Mouse (Mus musculus) cerebral cortex, adult 2 months (tissue): ENCODE data around the gene Mtmr11.

Experiments
- WGBS: fragments of 180-500 bp; shearing (Covaris S2); methylation state at CpG from one replicate; pipeline ENCODE4 v1.1.7; 2018; 5-methylcytosine and 5-hydroxymethylcytosine counted together

Mtmr11 gene

DNA sequence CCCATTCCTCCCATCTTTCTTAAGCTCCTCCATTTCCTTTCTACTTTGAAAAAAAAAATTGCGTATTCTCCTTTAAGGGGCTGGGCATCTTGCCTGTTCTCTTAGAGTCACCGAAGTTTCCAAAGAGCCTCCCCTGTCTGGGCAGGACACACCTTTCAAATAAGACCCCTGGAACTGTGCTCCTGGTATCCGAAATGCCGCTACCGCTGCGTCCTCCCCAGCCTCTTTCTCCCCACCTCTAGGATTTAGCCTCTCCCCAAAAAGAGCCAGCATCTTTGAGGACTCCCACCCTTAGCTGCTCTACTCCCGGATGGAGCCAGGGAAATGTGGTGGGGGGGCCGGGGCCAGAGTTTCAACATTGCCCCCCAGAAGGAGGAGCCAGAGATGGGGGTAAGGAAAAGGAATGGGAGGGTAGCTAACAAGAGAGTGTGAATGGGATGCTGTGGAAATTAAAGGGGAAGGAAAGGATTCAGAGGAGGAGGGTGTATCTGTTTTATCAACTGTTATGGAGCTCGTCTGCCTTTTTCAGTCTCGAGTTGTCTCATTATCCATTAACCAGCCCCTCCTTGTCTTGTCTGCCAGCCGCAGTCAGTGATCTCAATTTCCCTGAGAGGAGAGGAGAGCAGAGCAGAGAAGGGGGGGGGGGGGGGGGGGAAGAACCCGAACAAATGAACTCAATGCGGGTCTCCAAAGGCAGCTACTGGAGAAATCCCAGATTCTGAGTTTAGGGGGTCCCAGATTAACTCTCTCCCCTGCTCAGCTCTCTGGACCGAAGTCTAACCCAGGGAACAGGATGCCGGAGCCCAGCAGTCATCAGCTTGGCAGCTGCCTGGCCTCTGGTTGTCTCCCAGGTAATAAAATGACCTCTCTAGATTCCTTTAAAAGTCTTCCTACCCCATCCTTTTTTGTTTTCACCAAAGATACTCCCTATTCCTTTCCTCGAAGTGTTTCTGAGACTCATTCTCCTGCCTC, at the start of gene Mtmr11:
Gene Mtmr11 (plus strand): TSS at position 136 of the 972 bp plus-strand sequence.
- WGBS, result 11% methylated on average over 15 of the region's 16 CpGs

GRCm38 (mm10) chr3:96113251-96113650, 48.6 kb upstream of the Mtmr11 start:
- 48% methylated on average over 3 of the region's 3 CpGs for WGBS

DNA sequence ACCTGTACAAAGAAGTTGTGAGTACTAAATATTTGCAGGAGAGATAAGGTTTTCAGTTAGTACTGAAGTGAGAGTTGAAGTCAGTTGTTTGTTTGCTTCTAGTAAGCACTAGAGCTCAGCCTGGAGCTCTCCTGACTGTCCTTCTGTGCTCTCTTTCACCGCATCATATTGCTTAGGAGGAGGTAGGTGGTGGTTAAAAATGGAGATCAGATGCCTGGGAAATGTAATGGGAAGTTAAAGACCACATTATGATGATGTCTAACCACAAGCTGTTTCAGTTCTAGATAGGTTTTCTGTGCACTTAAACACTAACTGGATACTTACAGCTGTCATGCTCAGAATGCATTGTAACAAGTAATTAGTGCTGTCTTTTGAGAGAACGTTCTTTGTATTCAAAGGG, 43.7 kb upstream of the Mtmr11 start:
- WGBS, result 33% methylated on average over 2 of the region's 2 CpGs

- WGBS, result 61% methylated on average over 2 of the region's 2 CpGs
These were observed 43.1 kb upstream of the Mtmr11 start for GRCm38 (mm10) chr3:96118702-96119101.

- 68% methylated on average over 5 of the region's 5 CpGs for WGBS
These were observed 37.6 kb upstream of the Mtmr11 start for GRCm38 (mm10) chr3:96124235-96124634.

DNA sequence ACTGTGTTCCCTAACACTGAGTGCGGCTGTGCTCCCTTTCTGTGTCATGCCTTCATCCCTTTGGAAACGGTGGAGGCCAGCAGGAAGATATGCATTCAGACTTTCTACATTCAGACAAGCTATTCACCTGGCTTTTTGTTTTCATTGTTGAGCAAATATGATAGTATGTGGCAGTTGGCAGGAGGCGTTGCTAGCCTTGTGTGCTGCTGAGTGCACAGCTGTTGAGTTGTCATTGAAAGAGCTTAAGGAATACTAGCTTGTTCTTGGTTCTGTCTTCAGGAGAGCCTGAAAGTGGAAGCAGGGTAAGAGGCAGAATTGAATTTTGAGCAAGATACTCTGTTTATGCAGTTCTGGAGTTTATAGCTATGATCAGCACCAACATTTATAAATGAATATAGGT, 29.3 kb upstream of the Mtmr11 start:
- 75% methylated on average over 3 of the region's 3 CpGs for WGBS

DNA sequence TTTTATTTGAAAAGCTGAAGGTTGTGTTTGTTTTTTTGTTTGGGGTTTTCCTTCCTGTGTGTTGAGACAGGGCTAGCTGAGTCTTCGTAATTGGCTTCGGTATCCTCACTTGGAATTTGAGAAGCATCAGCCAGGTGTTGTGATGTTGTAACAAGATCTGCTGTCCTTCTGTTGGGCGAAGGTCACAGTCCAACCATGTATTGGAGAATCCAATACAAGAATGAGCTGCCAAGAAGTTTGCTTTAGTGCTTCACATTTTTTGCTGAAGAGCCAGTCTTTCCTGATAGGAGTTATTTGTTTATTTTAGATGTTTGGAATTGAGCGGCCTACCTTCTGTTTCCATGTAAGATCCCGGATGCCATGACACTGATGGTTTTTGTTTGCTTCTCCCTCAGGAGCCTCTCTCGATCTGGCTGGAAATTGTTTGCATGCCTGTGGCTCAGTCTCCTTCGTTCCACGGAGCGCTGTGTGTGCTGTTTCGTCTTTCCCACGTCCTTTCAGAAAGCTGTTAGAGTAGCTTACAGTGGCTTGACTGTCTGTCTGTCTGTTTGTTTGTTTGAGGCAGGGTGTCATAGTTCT, 28.4 kb upstream of the Mtmr11 start:
- WGBS, result 62% methylated on average over 11 of the region's 11 CpGs

- WGBS, result 88% methylated on average over 3 of the region's 3 CpGs
These were observed 26.8 kb upstream of the Mtmr11 start for GRCm38 (mm10) chr3:96135011-96135410.

DNA sequence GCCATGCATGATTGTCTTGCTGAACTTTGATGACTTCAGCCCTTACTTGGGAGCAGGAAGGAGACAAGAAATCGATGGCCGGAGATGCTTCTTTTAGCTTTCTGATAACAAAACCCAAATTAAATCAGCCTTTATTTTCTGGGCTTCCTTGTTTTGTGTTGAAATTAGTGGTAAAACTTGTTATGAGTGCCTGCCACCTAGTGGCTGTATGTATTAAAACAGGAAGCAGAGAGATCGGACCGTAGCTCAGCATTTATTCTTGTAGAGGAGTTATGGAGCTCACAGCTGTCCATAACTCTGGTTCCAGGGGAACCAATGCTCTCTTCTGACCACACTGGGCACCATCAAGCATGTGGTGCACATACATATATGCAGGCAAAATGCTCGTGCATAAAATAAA, 13.9 kb upstream of the Mtmr11 start:
- 5% methylated on average over 5 of the region's 5 CpGs for WGBS

DNA sequence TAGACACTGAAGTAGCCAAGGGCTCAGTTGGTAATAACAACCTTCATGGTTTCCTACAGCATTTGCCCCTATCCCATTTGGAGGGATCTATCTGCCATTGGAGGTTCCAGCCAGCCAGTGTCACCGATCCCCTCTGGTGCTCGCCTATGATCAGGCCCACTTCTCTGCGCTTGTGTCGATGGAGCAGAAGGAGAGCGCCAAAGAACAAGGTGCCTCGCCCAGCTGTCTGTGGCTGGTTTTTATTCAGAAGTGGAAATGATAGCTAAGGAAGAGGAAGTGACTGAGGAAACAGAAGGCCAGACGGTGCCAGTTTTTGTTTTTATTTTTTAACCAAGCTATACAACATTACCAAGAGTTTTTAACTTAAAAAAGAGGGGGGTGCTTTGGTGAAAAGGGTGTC, 10.0 kb upstream of the Mtmr11 start:
- 75% methylated on average over 7 of the region's 7 CpGs for WGBS

- WGBS, result 62% methylated on average over 5 of the region's 5 CpGs
These were observed 9.2 kb upstream of the Mtmr11 start for GRCm38 (mm10) chr3:96152611-96153010.

DNA sequence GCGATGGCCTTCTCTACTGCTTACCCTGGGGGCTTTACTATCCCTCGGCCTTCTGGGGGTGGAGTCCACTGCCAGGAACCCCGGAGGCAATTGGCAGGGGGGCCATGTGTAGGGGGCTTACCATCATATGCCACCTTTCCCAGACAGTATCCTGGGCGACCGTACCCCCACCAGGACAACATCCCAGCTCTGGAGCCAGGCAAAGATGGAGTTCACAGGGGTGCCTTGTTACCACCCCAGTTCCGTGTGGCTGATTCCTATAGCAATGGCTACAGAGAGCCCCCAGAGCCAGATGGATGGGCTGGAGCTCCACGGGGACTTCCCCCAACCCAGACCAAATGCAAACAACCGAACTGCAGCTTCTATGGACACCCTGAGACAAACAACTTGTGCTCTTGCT, 6.3 kb upstream of the Mtmr11 start:
- 84% methylated on average over 8 of the region's 8 CpGs for WGBS

- WGBS, result 57% methylated on average over 4 of the region's 4 CpGs
These were observed 2.0 kb upstream of the Mtmr11 start for GRCm38 (mm10) chr3:96159820-96160219.

DNA sequence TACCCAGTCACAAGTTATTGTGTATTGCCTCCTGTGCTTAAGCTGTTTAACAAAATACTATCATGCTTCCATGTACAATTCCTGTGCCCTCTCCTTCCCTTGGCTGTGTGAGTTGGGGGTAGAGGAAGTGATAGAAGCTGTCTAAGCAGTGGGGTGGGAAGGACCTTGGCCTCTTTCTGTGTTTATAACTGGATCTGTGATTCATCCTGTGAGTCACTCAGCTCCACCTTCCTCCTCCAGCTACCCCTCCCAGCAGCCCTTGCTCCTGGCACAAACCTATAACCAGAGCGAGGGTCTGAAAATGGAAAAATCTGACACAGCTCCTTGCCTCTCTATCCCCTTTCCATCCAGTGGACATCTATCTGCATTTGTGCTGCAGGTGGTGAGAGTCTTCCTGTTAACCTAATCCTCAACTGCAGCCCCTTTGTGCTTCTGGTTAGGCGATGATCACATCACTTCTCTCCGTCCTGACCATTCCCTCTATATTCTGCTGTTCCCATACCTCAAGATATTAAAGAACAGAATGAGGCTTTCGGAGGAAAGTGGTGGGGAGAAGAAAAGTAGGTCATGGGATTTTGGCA, 1.5 kb upstream of the Mtmr11 start:
- WGBS, result 27% methylated on average over 4 of the region's 4 CpGs

DNA sequence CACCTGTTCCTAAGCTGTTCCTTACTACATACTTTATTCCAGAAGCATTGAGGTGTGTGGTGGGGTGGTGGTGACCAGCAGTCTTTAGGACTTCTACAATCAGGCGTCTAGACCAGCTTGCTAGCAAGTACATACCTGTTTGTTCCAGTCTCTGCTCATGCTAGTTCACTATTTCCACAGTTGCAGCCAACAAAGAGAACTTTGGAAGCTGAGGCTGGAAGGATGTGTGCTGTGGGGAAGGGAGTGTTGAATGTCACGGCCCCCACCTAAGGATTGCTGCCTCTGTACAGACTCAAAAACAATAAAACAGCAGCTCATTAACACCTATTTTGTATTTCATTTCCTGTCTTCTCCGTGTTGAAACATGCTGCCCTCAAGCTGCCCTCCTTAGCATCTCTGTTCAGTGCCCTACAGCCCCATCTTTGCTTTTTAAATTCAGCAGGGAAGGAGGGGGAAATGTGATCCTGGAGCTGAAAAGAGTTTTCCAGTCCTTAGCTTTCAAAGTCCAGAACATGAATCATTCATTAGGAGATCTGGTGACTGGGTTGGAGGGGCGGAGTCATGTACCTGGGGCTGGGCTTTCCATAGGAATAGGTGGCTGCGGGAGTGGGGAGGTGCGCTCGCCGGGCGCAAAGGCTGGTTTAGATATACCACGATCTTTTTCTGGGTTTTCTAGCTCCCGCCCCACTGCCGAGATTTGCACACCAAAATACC, 844 bp upstream of the Mtmr11 start:
- under 1% methylated on average over 12 of the region's 12 CpGs for WGBS

DNA sequence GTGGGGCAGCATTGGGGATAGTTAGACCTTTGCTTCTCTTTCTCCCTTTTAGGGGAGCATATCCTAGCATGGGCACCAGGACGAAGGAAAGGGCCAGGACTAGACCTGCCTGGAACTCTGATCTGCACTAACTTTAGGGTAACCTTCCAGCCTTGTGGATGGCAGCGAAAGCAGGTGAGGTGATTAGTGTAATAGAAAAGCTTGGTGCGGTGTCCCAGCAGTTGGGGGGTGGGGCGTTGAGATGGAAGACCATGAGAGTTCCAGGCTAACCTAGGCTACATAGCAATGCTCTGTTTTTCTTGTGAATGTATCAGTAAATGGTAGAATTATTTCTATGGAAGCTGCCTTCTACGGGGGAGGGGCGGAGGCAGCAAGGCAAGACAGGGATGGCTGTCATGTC, 1.2 kb downstream of the Mtmr11 start:
- 92% methylated on average over 6 of the region's 6 CpGs for WGBS

GRCm38 (mm10) chr3:96168466-96169158, 6.8 kb downstream of the Mtmr11 start:
- 54% methylated on average over 12 of the region's 12 CpGs for WGBS

- WGBS, result 81% methylated on average over 4 of the region's 4 CpGs
These were observed 8.5 kb downstream of the Mtmr11 start for GRCm38 (mm10) chr3:96170276-96170675.

DNA sequence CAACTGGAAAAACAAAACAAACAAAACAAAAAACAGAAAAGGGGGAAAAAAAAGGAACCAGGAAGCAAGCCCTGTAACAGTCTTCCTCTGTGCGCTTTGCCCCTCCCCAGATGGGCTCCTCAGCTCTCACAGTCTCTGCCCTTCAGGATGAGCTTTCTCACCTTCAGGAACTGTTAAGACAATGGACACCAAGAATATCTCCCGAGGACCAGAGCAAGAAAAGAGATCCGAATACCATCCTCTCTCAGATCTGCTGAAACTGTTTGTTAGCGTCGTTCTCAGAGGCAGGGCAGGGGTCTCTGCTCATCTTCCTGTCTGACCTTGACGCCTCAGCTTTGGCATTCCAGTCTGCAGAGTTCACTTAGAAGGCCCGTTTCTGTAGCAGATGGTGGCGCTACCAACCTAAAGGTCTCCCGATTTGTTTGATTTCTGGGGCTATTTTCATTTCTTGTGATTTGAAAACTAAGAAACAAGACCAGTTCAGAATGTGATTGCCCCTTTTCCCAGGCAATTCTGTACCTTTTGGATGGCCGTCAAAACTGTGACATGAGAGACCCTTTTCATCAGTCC, 9.3 kb downstream of the Mtmr11 start:
- WGBS, result 48% methylated on average over 10 of the region's 10 CpGs

- WGBS, result 7% methylated on average over 18 of the region's 18 CpGs
These were observed 9.9 kb downstream of the Mtmr11 start for GRCm38 (mm10) chr3:96171583-96172196.
